Mouse (Mus musculus) heart, adult 2 months (tissue): ENCODE data around the gene Col8a2. TPM values are rescaled to one million over a fixed set of nuclear protein-coding genes. Genes with fewer than 3 reads are reported as not detected.

Source experiments
- DNase-seq, 2 experiments: peaks; one replicate each; pipeline ENCODE4 v3.0.0; 2021
- H3K27ac ChIP-seq: fragments of 200-600 bp; 2 replicates; pipeline ENCODE4 v1.8.1; 2022
- H3K27me3 ChIP-seq: fragments of 200-500 bp; 2 replicates; pipeline ENCODE4 v1.6.1; 2012; ENCODE audit warnings: mild to moderate bottlenecking, low read length, inconsistent platforms, mixed read lengths; ENCODE audit not compliant: control insufficient read depth, insufficient read depth
- H3K36me3 ChIP-seq: fragments of 200-500 bp; 2 replicates; pipeline ENCODE4 v1.6.1; 2012; ENCODE audit warnings: low read length, inconsistent platforms; ENCODE audit not compliant: control insufficient read depth, insufficient read depth
- H3K4me1 ChIP-seq: fragments of 200-500 bp; 2 replicates; pipeline ENCODE4 v1.6.1; 2011; ENCODE audit warnings: low read length; ENCODE audit not compliant: control insufficient read depth, insufficient read depth
- H3K4me3 ChIP-seq: fragments of 200-600 bp; 2 replicates; pipeline ENCODE4 v1.8.1; 2022
- H3K79me2 ChIP-seq: fragments of 200-500 bp; replicated peaks from 2 replicates; pipeline ENCODE4 v1.6.1; 2012; ENCODE audit warnings: mild to moderate bottlenecking, inconsistent platforms, low read length, moderate library complexity, mixed read lengths; ENCODE audit not compliant: control insufficient read depth, insufficient read depth
- H3K9ac ChIP-seq: fragments of 200-500 bp; 2 replicates; pipeline ENCODE4 v1.6.1; 2012; ENCODE audit warnings: low read depth, mild to moderate bottlenecking, control low read depth, inconsistent platforms, low read length, mixed read lengths
- CTCF ChIP-seq: fragments of 200-600 bp; IDR thresholded peaks from 2 replicates; pipeline ENCODE4 v1.8.1; 2022; ENCODE audit warnings: antibody characterized with exemption, mild to moderate bottlenecking, moderate library complexity
- EP300 ChIP-seq: fragments of 200-500 bp; IDR thresholded peaks from 2 replicates; pipeline ENCODE4 v1.6.1; 2011; ENCODE audit warnings: low read depth, low read length, control low read depth; ENCODE audit not compliant: insufficient read depth
- POLR2A ChIP-seq: fragments of 200-500 bp; IDR thresholded peaks from 2 replicates; pipeline ENCODE4 v1.6.1; 2011; ENCODE audit warnings: mild to moderate bottlenecking, low read depth, low read length, control low read depth; ENCODE audit not compliant: insufficient read depth
- WGBS: fragments of 180-500 bp; shearing (Covaris S2); methylation state at CpG from one replicate; pipeline ENCODE4 v1.1.7; 2018; 5-methylcytosine and 5-hydroxymethylcytosine counted together
- intact Hi-C: fragments of 180-260 bp; cut with DNase I; formaldehyde crosslinking; loops from one replicate; pipeline ENCODE4 v1.15.1; 2025
- polyA plus RNA-seq: library from polyadenylated mRNA; depleted of rRNA; stranded (reverse); fragments of >200 nt; gene quantifications from 2 replicates; pipeline ENCODE4 v1.2.3, GENCODE M21; 2012
- total RNA-seq, 2 experiments: library from RNA; stranded (reverse); gene quantifications; 2 replicates each; pipeline ENCODE4 v1.2.3; 2021

The Col8a2 gene
- total and polyA plus RNA-seq, 3 experiments = 0.45 to 0.66 (median 0.57) TPM

DNA sequence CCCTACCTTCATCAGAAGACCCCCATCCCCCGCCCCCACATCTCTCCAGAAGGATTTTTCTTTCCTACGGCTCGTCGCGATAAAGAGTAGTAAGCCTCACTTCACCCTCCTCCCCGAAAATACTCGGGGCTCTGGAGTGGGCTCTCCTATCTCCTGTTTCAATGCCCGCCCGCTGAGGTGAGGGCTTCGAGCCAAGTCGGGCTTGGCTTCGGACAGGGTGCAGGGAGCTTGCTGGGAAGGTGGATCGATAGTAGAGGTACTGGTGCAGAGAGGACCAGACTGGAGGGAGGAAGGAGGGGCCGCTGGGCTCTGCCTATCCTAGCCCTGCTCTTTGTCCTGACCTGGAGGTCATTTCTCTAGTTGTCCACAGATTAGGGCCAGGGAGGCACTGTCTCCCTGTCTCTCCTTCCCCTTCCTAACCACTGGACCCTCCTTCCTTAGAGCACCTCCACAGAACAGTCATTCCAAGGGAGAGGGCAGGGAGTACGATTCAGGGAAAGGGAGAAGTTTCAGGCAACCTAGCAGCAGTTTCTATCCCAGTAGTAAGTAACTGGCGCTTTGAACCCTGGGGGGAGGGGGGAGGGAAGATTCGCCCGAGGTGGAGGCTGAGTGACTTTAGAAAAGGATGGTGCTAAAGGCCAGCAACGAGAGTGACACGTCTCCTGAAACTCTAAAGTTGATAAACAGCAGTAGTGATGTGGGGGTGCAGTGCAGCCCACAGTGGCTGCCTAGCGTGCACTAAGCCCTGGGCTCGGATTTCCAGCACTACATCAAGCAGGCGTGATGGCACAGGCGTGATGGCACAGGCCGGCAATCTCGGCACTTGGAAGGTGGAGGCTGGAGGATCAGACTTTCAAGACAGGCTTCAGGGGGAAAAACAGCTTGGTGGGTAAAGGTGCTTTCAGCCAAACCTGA lies 29.4 kb upstream of the Col8a2 start:
- Histone ChIP-seq H3K27me3 (no peaks in the 10 kb centered on the region), H3K4me3 (peak overlapping the region; percentile 100), H3K9ac (peak overlapping the region; percentile 75), H3K4me1 (peaks cover 38% of the 10 kb centered on the region), H3K36me3 (peaks cover 7% of the 10 kb centered on the region; the same call in 1 of the 2 replicates), H3K27ac (peak overlapping the region; percentile 100), H3K79me2 (peaks cover 8% of the 10 kb centered on the region)
- TF ChIP-seq CTCF (no peak), POLR2A (0 out of 2 replicates have a peak, but pooled peaks have one; percentile 13)
- 7% methylated on average over 26 of the region's 26 CpGs for WGBS
- DNase-seq = peak; percentile 78 to 80
- intact Hi-C loops = loop anchor here (1.0 kb wide), 1 partner anchor 19 kb away; no protein-coding TSS in a partner anchor

DNA sequence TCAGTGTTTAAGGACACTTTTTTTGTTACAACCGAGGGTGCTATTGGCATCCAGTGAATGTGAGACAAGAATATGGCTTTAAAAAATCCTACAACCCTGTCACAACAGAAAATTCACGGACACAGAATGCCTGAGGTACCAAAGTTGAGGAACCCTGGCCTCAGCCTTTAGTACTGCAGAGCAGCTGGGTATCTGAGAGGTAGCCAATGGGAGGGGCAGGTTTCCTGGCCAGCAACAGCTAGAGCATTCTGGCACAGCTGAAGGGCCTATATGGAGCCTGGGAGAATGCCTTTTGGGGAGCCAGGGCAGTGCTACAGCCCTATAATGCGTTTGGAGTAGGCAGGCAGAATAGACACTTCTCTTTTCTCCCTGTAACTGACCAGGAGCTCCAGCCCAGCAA lies 27.5 kb upstream of the Col8a2 start:
- peak overlapping the region; percentile 51 for H3K9ac ChIP-seq

DNA sequence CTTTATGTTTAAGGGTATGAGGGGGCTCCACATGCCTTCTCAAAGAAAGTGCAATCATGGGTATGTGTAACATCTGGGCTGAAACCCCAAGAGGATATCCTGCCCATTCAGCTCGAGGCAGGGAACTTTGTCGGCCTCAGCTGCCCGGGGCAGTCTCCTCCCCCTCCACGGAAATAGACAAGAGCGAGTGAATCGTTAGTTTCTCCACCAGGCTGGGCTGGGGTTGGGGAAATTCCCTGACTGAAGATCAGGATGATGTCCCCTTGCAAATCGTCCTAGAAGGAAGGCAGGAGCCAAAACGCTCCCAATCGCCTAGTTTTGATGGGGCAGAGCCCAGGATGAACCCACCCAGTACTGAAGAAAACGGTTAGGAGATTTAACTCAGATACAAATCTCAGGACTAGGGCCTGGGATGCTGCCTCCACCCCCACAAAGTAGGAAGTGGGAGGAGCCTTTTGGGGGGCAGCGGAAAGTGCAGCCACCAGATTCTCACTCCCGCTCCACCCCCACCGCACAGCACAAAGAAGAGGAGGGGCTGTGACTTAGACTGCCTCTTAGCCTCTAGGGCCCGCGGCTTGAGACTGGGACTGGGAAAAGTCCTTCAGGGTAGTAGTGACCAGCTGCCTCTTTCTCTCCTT lies 27.0 kb upstream of the Col8a2 start:
- Histone ChIP-seq H3K4me3 (peak overlapping the region; percentile 32), H3K27ac (peak overlapping the region; percentile 93), H3K36me3 (peaks cover 5% of the 10 kb centered on the region; the same call in 1 of the 2 replicates), H3K27me3 (no peaks in the 10 kb centered on the region), H3K9ac (peak overlapping the region; percentile 64), H3K4me1 (peaks cover 31% of the 10 kb centered on the region), H3K79me2 (peaks cover 3% of the 10 kb centered on the region)
- intact Hi-C loops = loop anchor here (5.0 kb wide), 2 partner anchors 157 to 172 kb away; partner anchors contain the start of gene Stk40
- DNase-seq = peak; percentile 88 to 92
- TF ChIP-seq CTCF (no peak), POLR2A (peak; percentile 88), EP300 (peak; percentile 58; the same call in 1 of the 2 replicates)
- 1% methylated on average over 15 of the region's 15 CpGs for WGBS

More for the DNA sequence above, 27.5 kb upstream of the Col8a2 start:
- Histone ChIP-seq H3K27me3 (no peaks in the 10 kb centered on the region), H3K4me1 (peaks cover 31% of the 10 kb centered on the region), H3K36me3 (peaks cover 5% of the 10 kb centered on the region; the same call in 1 of the 2 replicates), H3K79me2 (peaks cover 5% of the 10 kb centered on the region), H3K27ac (peak overlapping the region; percentile 93), H3K4me3 (peak overlapping the region; percentile 32)
- DNase-seq = peak; percentile 64 to 66
- 8% methylated on average over 3 of the region's 3 CpGs for WGBS
- TF ChIP-seq CTCF (peak; percentile 49), EP300 (no peak)
- intact Hi-C loops = no loop called here

DNA sequence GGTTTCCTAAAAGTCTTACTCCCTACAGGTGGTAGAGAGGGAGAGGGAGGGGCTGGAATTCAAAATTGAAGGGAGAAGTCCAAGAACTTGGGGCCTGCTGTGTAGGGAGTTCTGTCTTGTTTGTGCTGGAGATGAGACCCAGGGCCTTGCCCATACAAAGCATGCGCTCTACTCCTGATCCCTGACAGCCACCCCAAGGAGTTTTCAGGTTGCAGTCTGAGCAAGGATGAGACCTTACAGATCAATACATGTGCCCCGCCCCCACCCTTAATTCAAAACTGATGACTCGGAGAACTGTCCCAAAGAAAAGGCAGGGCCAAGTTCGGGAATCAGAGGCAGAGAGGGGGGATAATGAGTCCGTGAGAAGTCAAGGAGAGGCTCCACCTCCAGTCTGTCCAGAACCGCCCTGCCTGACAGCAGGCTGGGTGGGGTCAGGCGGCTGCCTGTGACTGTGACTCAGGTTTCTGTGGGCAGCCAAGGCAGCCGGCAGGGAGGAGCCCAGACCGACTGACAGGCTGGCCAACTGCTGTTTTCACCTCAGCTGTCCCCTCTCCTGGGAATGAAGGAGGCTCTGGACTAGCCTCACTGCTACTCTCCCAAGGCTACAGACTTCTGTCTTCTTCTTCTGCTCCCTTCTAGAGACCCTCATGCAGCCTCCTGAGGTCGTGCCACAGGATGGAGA lies 25.9 kb upstream of the Col8a2 start:
- Histone ChIP-seq H3K27ac (peak overlapping the region; percentile 93), H3K79me2 (peaks cover 2% of the 10 kb centered on the region; the same call in 1 of the 2 replicates), H3K9ac (peak overlapping the region; percentile 47), H3K4me1 (peaks cover 31% of the 10 kb centered on the region), H3K36me3 (peaks cover 5% of the 10 kb centered on the region; the same call in 1 of the 2 replicates), H3K27me3 (no peaks in the 10 kb centered on the region), H3K4me3 (peak overlapping the region; percentile 35)
- 3% methylated on average over 10 of the region's 10 CpGs for WGBS
- intact Hi-C loops = loop anchor here (1.0 to 5.0 kb wide), 4 partner anchors 33 to 173 kb away; partner anchors contain the start of gene Stk40
- DNase-seq = peak; percentile 86 to 93
- TF ChIP-seq EP300 = peak; percentile 60
- no peak for TF ChIP-seq CTCF
- peak; percentile 75 for TF ChIP-seq POLR2A

DNA sequence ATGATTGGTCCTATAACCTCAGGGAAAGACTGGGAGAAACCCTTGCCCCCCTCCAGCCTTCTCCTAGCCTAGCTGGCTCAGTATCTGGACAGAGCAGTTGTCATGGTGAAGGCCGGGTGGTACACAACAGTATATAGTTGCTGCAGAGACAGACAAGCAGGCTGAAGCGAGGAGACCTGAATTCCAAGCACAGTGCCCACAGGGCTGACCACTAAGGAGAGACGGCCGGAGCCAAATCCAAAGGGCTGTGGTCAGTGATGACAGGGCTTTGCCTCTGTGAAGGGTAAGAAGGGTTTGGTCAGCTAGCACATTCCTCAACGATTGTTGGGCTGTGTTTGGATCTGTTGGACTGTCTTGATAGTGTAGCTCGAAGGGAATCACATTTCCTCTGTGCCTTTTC lies 25.3 kb upstream of the Col8a2 start:
- peaks cover 2% of the 10 kb centered on the region; the same call in 1 of the 2 replicates for H3K79me2 ChIP-seq
- intact Hi-C loops = loop anchor here (1.0 to 5.0 kb wide), 4 partner anchors 34 to 174 kb away; partner anchors contain the start of gene Stk40
- DNase-seq = no peak
- peak overlapping the region; percentile 35; the same call in 1 of the 2 replicates for H3K4me3 ChIP-seq
- H3K4me1 ChIP-seq = peaks cover 31% of the 10 kb centered on the region
- H3K9ac ChIP-seq = peak overlapping the region; percentile 17
- peak overlapping the region; percentile 93 for H3K27ac ChIP-seq
- H3K36me3 ChIP-seq = peaks cover 5% of the 10 kb centered on the region; the same call in 1 of the 2 replicates
- 21% methylated on average over 6 of the region's 6 CpGs for WGBS
- no peaks in the 10 kb centered on the region for H3K27me3 ChIP-seq
- TF ChIP-seq CTCF (no peak), POLR2A (no peak), EP300 (no peak)
